In the genomic region with DNA sequence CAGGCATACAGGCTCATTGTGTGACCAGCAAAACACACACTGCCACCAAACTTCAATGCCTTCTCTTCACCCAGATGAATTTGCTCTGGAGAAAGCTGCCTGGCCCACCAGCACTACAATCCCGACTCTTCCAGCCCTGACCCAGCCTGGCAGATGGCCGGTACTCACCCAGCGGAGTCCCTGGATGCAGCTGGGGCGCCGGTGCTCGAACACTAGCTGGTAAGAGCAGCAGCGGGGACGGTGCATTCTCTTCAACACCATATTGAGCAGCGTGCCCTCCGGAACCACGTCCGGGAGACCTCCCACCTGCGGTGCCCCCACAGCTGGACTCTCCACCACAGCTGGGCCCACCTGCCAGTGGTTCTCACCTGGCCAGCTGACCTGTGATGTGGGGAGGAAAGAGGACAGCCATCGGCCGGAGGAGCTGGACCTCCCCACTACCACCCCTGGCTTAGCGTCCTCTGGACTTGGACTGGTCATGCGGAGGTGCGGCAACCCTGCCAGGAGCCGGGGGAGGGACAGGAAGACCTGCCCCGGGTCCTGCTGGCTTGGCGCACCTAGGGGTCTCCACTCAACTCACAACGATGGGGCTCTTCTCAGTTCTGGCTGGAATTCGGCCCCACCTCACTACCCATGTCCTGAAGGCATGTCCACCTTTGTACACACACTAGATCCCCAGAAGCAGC, we compare ENCODE assay signal across 8 mouse cellular contexts. TPM values are rescaled to one million over a fixed set of nuclear protein-coding genes. Genes with fewer than 3 reads are reported as not detected.
DNase-seq lines count a peak whose midpoint lies in the region; ATAC-seq lines count a peak whose summit lies in the region.

No protein-coding gene starts in this region.

- WGBS in limb, embryonic 11.5 days, result 5% methylated on average over 23 of the region's 23 CpGs
- WGBS in neural tube, embryonic 14.5 days, result 4% methylated on average over 23 of the region's 23 CpGs

- no peak for ATAC-seq in limb, embryonic 11.5 days (ENCODE audit: insufficient number of reproducible peaks, low FRiP score, low TSS enrichment, low read depth)
- no peak for ATAC-seq in neural tube, embryonic 14.5 days (ENCODE audit: low read depth)

- peak; percentile 31 for DNase-seq in adrenal gland, adult 2 months
- no peak for DNase-seq in adrenal gland, postnatal 25 days
- DNase-seq in thymus, postnatal 4 days, result peak; percentile 66
- no peak for DNase-seq in thymus, postnatal 25 days
- DNase-seq in limb, embryonic 11.5 days (ENCODE audit: low spot score), result no peak
- no peak for DNase-seq in right cerebral cortex, adult 18-20 months
- DNase-seq in right cerebral cortex, postnatal 4 days, result no peak

- H3K27ac ChIP-seq in limb, embryonic 11.5 days (replicated peaks; ENCODE audit: low read depth, low read length), result no peak overlapping the region
- H3K27ac ChIP-seq in neural tube, embryonic 14.5 days (ENCODE audit: low read depth, low read length), result peak overlapping the region; percentile 48

- no peaks in the 10 kb centered on the region for H3K36me3 ChIP-seq in limb, embryonic 11.5 days (ENCODE audit: control insufficient read depth, insufficient read depth, low read length)
- no peaks in the 10 kb centered on the region for H3K36me3 ChIP-seq in neural tube, embryonic 14.5 days (ENCODE audit: control insufficient read depth, insufficient read depth, low read length)

- peaks cover 31% of the 10 kb centered on the region for H3K4me1 ChIP-seq in limb, embryonic 11.5 days (ENCODE audit: control insufficient read depth, insufficient read depth, low read length)
- peaks cover 29% of the 10 kb centered on the region for H3K4me1 ChIP-seq in neural tube, embryonic 14.5 days (ENCODE audit: control insufficient read depth, insufficient read depth, low read length)

- H3K9me3 ChIP-seq in limb, embryonic 11.5 days (ENCODE audit: control insufficient read depth, low read length), result no peaks in the 10 kb centered on the region; the same call in 1 of the 2 replicates
- H3K9me3 ChIP-seq in neural tube, embryonic 14.5 days (ENCODE audit: control insufficient read depth, low read length), result no peaks in the 10 kb centered on the region

- peak overlapping the region; percentile 37 for H3K4me3 ChIP-seq in limb, embryonic 11.5 days (ENCODE audit: low read depth, low read length)
- H3K4me3 ChIP-seq in neural tube, embryonic 14.5 days (ENCODE audit: low read depth, low read length), result peak overlapping the region; percentile 30

- no peak overlapping the region for H3K9ac ChIP-seq in limb, embryonic 11.5 days (ENCODE audit: low read length)
- peak overlapping the region; percentile 52 for H3K9ac ChIP-seq in neural tube, embryonic 14.5 days (replicated peaks; ENCODE audit: low read depth, low read length)

- H3K27me3 ChIP-seq in limb, embryonic 11.5 days (ENCODE audit: control insufficient read depth, insufficient read depth, low read length), result peaks cover 6% of the 10 kb centered on the region
- peaks cover 9% of the 10 kb centered on the region for H3K27me3 ChIP-seq in neural tube, embryonic 14.5 days (ENCODE audit: control insufficient read depth, insufficient read depth, low read length)

- peak overlapping the region; percentile 59 for H3K4me2 ChIP-seq in limb, embryonic 11.5 days (ENCODE audit: low read depth, severe bottlenecking)
- peak overlapping the region; percentile 78 for H3K4me2 ChIP-seq in neural tube, embryonic 14.5 days (ENCODE audit: low read depth, low read length)

RNA-seq across cellular contexts. Expression of gene Rapgef3, which starts 1.0 kb away (rescaled TPM):
- 10 to 100 TPM; 13.4 to 18.6 TPM for total RNA-seq in adrenal gland, adult 2 months (2021)
- polyA plus RNA-seq in adrenal gland, adult 2 months (2012; rRNA removed), result 44.5 and 52.6 TPM in 2 replicates
- total RNA-seq in adrenal gland, postnatal 25 days (2021), result 16.9 and 26.0 TPM in 2 replicates
- 3.4 and 3.9 TPM in 2 replicates for polyA plus RNA-seq in limb, embryonic 11.5 days (2014; fragmentation: Nextera tagmentation; extraction: Ambion mirVana)
- 6.7 and 9.5 TPM in 2 replicates for polyA plus RNA-seq in neural tube, embryonic 14.5 days (2014; fragmentation: Nextera tagmentation; extraction: Ambion mirVana)

RNA-seq across cellular contexts. Expression of gene Slc48a1, which starts 11.6 kb away (rescaled TPM):
- 100 to 1,000 TPM; 116 to 158 TPM for total RNA-seq in adrenal gland, adult 2 months (2021)
- polyA plus RNA-seq in adrenal gland, adult 2 months (2012; rRNA removed), result 204 and 217 TPM in 2 replicates
- 92.4 and 108 TPM in 2 replicates for total RNA-seq in adrenal gland, postnatal 25 days (2021)
- 20.0 and 24.8 TPM in 2 replicates for polyA plus RNA-seq in limb, embryonic 11.5 days (2014; fragmentation: Nextera tagmentation; extraction: Ambion mirVana)
- 94.5 and 104 TPM in 2 replicates for polyA plus RNA-seq in neural tube, embryonic 14.5 days (2014; fragmentation: Nextera tagmentation; extraction: Ambion mirVana)

RNA-seq across cellular contexts. Expression of gene Endou, which starts 35.6 kb away (rescaled TPM):
- under 1 TPM; 0.35 to 0.66 TPM for total RNA-seq in adrenal gland, adult 2 months (2021)
- 0.38 and 0.66 TPM in 2 replicates for polyA plus RNA-seq in adrenal gland, adult 2 months (2012; rRNA removed)
- 0.71 and 0.82 TPM in 2 replicates for total RNA-seq in adrenal gland, postnatal 25 days (2021)
- 0.25 TPM in 1 of 2 replicates, not detected in the other for polyA plus RNA-seq in limb, embryonic 11.5 days (2014; fragmentation: Nextera tagmentation; extraction: Ambion mirVana)
- 0.41 TPM in 1 of 2 replicates, not detected in the other for polyA plus RNA-seq in neural tube, embryonic 14.5 days (2014; fragmentation: Nextera tagmentation; extraction: Ambion mirVana)

Comparison
In these comparisons a context has a peak if more than half of its experiments do, and no peak if none do; other contexts are left out.
1. DNase-seq: peak in adrenal gland, adult 2 months (single experiment) and thymus, postnatal 4 days (single experiment); none in adrenal gland, postnatal 25 days (single experiment), thymus, postnatal 25 days (single experiment), limb, embryonic 11.5 days (single experiment), right cerebral cortex, adult 18-20 months (single experiment) and right cerebral cortex, postnatal 4 days (single experiment).